Mouse (Mus musculus) neural tube, embryonic 15.5 days (tissue): Measurements from ENCODE around the gene Gcgr. TPM values are rescaled to one million over a fixed set of nuclear protein-coding genes. Genes with fewer than 3 reads are reported as not detected.

ENCODE experiments used
- ATAC-seq: fragments of 200-750 bp; cut with Nextera tagmentation; 2 replicates; pipeline ENCODE4 v1.8.0; 2017; ENCODE audit warnings: mild to moderate bottlenecking, moderate TSS enrichment, moderate library complexity; ENCODE audit not compliant: low FRiP score
- H3K27ac ChIP-seq: fragments of 300-500 bp; sonication (generic); replicated peaks from 2 replicates; pipeline ENCODE4 v1.5.1; 2015; ENCODE audit warnings: mild to moderate bottlenecking, inconsistent platforms
- H3K27me3 ChIP-seq: fragments of 300-500 bp; sonication (generic); replicated peaks from 2 replicates; pipeline ENCODE4 v1.6.1; 2015; ENCODE audit warnings: inconsistent platforms
- H3K36me3 ChIP-seq: fragments of 300-500 bp; sonication (generic); 2 replicates; pipeline ENCODE4 v1.6.1; 2015; ENCODE audit warnings: inconsistent platforms
- H3K4me1 ChIP-seq: fragments of 300-500 bp; sonication (generic); 2 replicates; pipeline ENCODE4 v1.6.1; 2015; ENCODE audit warnings: inconsistent platforms
- H3K4me2 ChIP-seq: fragments of 300-500 bp; sonication (generic); 2 replicates; pipeline ENCODE4 v1.6.1; 2015; ENCODE audit warnings: inconsistent platforms, mild to moderate bottlenecking, moderate library complexity
- H3K4me3 ChIP-seq: fragments of 300-500 bp; sonication (generic); replicated peaks from 2 replicates; pipeline ENCODE4 v1.5.1; 2015; ENCODE audit warnings: mild to moderate bottlenecking, inconsistent platforms
- H3K9ac ChIP-seq: fragments of 300-500 bp; sonication (generic); replicated peaks from 2 replicates; pipeline ENCODE4 v1.6.1; 2015; ENCODE audit warnings: mild to moderate bottlenecking, inconsistent platforms
- H3K9me3 ChIP-seq: fragments of 300-500 bp; sonication (generic); replicated peaks from 2 replicates; pipeline ENCODE4 v1.6.1; 2016; ENCODE audit warnings: inconsistent platforms
- WGBS: fragments of 180-500 bp; shearing (Covaris S2); methylation state at CpG from one replicate; pipeline ENCODE4 v1.1.7; 2015; ENCODE audit warnings: mixed read lengths; 5-methylcytosine and 5-hydroxymethylcytosine counted together
- polyA plus RNA-seq: library from polyadenylated mRNA; unstranded; fragments of >200 nt; fragmentation: Nextera tagmentation; extraction: Ambion mirVana; gene quantifications from 2 replicates; pipeline ENCODE4 v1.2.1, GENCODE M21; 2015

The Gcgr gene
- polyA plus RNA-seq, 1 experiment from 2014 or later = 0.41 TPM

DNA sequence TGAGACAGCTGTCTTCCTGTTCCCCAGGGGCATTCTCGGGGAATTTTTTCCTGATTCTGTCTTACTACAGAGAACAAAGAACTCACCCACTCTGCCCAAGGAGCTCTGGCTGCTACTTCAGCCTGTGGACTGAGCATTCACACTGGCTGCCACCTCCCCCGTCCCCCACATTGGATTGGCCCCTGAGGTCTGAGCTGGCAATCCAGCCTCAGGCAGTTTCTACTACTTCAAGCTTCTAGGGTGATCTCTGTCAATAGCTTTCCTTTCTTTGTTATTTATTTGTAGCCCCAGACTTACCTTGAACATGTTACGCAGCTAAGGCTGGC is 37.7 kb upstream of the Gcgr start:
- Histone ChIP-seq H3K27ac (peak overlapping the region; percentile 83), H3K36me3 (peaks cover 42% of the 10 kb centered on the region), H3K9me3 (no peaks in the 10 kb centered on the region)

DNA sequence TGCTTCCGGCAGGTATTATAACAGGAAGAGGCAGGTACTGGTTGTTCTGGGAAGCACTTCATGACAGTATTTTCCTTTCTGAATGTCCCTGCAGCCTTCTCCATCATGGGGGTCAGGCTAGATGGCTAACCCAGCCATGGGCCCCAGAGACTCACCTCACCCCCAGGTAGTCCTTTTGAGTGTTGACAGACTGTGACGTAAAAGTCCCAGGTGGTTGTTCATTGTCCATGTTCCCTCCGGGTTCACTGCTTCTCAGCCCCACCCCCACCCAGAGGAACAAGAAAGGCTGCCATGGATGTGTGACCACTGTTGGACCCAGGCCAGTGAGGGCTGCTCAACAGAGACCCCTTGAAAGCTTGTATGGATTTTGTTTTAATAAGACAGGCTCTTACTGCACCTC is 37.1 kb upstream of the Gcgr start:
- peaks cover 43% of the 10 kb centered on the region for H3K4me1 ChIP-seq
- H3K4me2 ChIP-seq = peak overlapping the region; percentile 99
- H3K9me3 ChIP-seq = no peaks in the 10 kb centered on the region
- H3K36me3 ChIP-seq = peaks cover 42% of the 10 kb centered on the region
- peak overlapping the region; percentile 83 for H3K27ac ChIP-seq
- no peaks in the 10 kb centered on the region for H3K27me3 ChIP-seq
- 46% methylated on average over 3 of the region's 3 CpGs for WGBS
- H3K4me3 ChIP-seq = peak overlapping the region; percentile 99
- no peak for ATAC-seq
- peak overlapping the region; percentile 82 for H3K9ac ChIP-seq

More for the DNA sequence above, 37.7 kb upstream of the Gcgr start:
- 26% methylated on average over 3 of the region's 3 CpGs for WGBS
- Histone ChIP-seq H3K4me3 (peak overlapping the region; percentile 99), H3K9ac (peak overlapping the region; percentile 82), H3K4me2 (peak overlapping the region; percentile 99), H3K27me3 (no peaks in the 10 kb centered on the region), H3K4me1 (peaks cover 43% of the 10 kb centered on the region)
- no peak for ATAC-seq

DNA sequence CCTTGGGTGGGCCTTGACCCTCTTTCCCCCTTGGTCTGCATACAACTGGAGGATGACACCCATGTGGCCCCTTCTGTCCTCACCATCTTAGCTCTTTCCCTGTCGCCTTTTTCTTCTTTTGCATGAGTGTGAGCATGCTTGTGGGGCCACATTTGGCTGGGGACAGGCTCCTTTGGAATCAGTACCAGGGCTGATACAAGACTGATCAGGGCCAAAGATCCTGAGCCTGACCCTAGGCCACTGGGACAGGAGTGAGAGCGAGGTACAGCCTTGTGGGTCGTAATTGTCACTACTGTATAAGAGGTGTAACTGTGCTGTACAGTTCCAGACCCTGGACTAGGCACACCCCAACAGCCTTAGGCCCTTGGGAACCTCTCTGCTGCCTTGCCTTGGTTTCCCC is 36.6 kb upstream of the Gcgr start:
- 0 out of 2 replicates have a peak overlapping the region, but pooled peaks have one; percentile 82 for H3K9ac ChIP-seq
- no peak for ATAC-seq
- peaks cover 43% of the 10 kb centered on the region for H3K4me1 ChIP-seq
- peaks cover 42% of the 10 kb centered on the region for H3K36me3 ChIP-seq
- WGBS = 86% methylated on average over 3 of the region's 3 CpGs
- H3K27me3 ChIP-seq = no peaks in the 10 kb centered on the region
- H3K27ac ChIP-seq = no peak overlapping the region
- peak overlapping the region; percentile 99; the same call in 1 of the 2 replicates for H3K4me2 ChIP-seq
- H3K4me3 ChIP-seq = peak overlapping the region; percentile 99; the same call in 1 of the 2 replicates
- H3K9me3 ChIP-seq = no peaks in the 10 kb centered on the region

DNA sequence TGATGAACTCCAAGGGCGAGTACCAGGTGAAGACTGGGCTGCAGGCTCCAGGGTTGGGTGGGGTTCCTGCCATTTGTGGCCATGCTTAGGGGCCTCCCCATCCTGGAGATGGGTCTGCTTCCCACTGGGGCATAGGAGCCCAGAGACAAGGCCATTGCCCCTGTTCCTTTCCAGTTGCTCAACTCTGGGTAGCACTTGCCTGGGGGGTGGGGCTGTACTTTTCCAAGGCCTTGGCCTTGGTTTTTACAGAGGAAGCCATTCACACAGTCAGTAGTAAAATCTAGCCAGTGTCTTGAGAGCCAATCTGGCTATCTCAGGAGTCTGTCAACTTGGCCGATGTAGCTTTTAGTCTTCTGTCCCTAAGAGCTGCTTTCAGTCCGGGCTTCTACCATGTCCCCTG is 33.1 kb upstream of the Gcgr start:
- H3K4me3 ChIP-seq = no peak overlapping the region
- H3K4me1 ChIP-seq = peaks cover 19% of the 10 kb centered on the region
- no peaks in the 10 kb centered on the region for H3K9me3 ChIP-seq
- H3K27me3 ChIP-seq = no peaks in the 10 kb centered on the region
- no peak overlapping the region for H3K9ac ChIP-seq
- ATAC-seq = no peak
- 90% methylated on average over 3 of the region's 3 CpGs for WGBS
- no peak overlapping the region for H3K4me2 ChIP-seq
- H3K27ac ChIP-seq = no peak overlapping the region
- H3K36me3 ChIP-seq = peaks cover 40% of the 10 kb centered on the region

DNA sequence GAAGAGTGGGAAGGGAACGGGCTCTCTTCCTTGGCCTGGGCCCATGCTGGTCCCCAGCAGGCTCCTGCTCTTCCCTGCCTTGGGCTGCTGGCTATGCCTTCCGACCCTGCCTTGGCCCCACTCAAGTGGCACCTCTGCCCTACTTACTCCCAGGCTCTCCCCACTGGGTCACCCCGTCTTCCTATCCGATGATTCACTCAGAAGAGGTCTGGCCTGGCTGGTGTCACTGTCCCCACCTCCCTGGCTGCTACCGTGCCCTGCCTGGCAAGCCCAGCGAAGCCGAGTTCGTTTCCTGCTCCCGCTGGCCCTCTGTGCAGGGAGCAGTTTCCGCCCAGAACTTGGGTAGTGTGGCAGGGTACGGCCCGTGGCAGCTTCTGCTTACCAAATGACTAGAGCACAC is 32.3 kb upstream of the Gcgr start:
- 95% methylated on average over 12 of the region's 12 CpGs for WGBS
- no peak overlapping the region for H3K4me2 ChIP-seq
- no peak overlapping the region for H3K9ac ChIP-seq
- ATAC-seq = no peak
- H3K27me3 ChIP-seq = no peaks in the 10 kb centered on the region
- peaks cover 11% of the 10 kb centered on the region for H3K4me1 ChIP-seq
- no peak overlapping the region for H3K4me3 ChIP-seq
- no peaks in the 10 kb centered on the region for H3K9me3 ChIP-seq
- H3K36me3 ChIP-seq = peaks cover 40% of the 10 kb centered on the region
- no peak overlapping the region for H3K27ac ChIP-seq

DNA sequence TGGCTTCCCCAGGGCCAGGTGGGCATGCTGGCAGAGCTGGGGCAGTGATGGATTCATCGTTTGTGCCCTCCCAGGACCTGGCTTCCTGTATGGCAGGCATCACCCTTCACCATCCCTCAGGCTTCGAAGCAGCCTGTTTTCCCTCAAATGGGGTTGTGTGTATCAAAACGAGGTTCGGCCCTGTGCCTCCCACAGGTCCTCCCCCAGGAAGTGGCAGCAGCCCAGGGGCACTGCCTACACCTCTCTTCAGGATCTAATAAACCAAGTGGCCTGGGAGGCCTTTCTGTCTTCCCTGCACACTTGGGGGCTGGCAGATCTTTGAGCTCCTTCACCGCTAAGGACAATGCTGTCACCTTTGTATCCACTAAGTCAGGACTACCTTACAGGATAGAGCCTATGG is 31.6 kb upstream of the Gcgr start:
- H3K9ac ChIP-seq = no peak overlapping the region
- H3K4me1 ChIP-seq = peaks cover 5% of the 10 kb centered on the region
- H3K4me2 ChIP-seq = no peak overlapping the region
- H3K4me3 ChIP-seq = no peak overlapping the region
- H3K27ac ChIP-seq = no peak overlapping the region
- no peaks in the 10 kb centered on the region for H3K9me3 ChIP-seq
- H3K27me3 ChIP-seq = no peaks in the 10 kb centered on the region
- peaks cover 40% of the 10 kb centered on the region for H3K36me3 ChIP-seq
- 96% methylated on average over 5 of the region's 5 CpGs for WGBS
- ATAC-seq = no peak

DNA sequence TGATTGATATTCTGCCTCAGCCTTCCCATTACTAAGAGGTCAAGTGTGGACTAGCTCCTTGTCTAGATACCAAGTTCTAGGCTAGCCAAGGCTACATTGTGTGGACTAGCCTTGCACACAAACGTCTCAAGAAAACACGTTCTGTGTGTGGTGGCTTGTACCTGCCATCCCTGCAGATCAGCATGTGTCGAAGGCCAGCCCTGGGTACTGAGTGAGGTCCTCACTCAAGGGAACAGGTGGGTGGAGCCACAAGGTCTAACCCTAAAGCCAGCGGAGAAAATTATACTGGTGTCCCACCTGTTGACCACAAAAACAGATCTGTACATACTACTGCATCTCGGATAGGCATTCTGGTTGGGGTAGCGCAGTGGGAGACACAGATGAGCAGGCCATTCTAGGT is 30.6 kb upstream of the Gcgr start:
- Histone ChIP-seq H3K9me3 (no peaks in the 10 kb centered on the region), H3K36me3 (peaks cover 34% of the 10 kb centered on the region), H3K27ac (no peak overlapping the region), H3K9ac (no peak overlapping the region), H3K27me3 (no peaks in the 10 kb centered on the region), H3K4me2 (no peak overlapping the region), H3K4me1 (no peaks in the 10 kb centered on the region), H3K4me3 (no peak overlapping the region)
- 85% methylated on average over 6 of the region's 6 CpGs for WGBS
- ATAC-seq = no peak

DNA sequence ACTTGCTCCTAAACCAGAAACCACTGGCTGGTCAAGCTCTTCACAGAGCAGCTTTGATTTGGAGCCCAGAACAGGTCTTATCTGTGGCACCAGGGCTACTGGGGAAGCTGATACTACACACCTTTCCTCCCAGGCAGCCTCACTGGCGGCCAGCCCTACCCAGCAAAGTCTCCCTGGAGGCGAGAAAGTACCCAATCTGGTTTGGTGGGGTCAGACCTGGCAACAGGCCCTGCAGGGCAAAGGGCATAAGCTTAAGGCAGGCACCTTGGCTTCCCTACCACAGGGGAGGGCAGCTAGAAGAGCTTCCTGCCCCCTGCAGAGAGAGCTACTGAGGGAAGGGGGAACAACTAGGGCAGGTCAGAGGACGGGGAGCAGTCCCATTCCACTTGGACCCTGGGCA is 30.1 kb upstream of the Gcgr start:
- Histone ChIP-seq H3K4me3 (no peak overlapping the region), H3K9me3 (no peaks in the 10 kb centered on the region), H3K27ac (no peak overlapping the region), H3K4me2 (no peak overlapping the region), H3K27me3 (no peaks in the 10 kb centered on the region), H3K4me1 (no peaks in the 10 kb centered on the region), H3K36me3 (peaks cover 29% of the 10 kb centered on the region), H3K9ac (no peak overlapping the region)
- ATAC-seq = no peak
- WGBS = 27% methylated on average over 3 of the region's 3 CpGs

DNA sequence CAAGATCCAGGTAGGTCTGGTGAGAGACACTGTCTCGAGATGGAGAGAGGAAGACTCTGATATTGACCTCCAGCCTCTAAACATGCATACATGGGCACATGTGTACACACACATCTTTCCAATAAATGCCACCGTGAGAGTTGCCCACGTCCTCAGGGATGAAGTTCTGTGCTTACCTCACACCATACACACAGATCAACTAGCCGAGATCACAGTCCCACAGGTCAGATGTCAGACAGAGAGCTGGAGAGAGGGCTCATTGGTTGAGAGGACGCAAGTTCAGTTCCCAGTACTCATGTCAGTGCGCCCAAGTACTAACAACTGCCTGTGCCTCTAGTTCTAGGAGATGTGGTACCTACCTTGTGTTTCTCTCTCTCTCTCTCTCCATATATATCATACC is 29.5 kb upstream of the Gcgr start:
- H3K4me1 ChIP-seq = no peaks in the 10 kb centered on the region
- 66% methylated on average over 6 of the region's 6 CpGs for WGBS
- no peak overlapping the region for H3K27ac ChIP-seq
- peaks cover 25% of the 10 kb centered on the region for H3K36me3 ChIP-seq
- H3K27me3 ChIP-seq = no peaks in the 10 kb centered on the region
- H3K4me3 ChIP-seq = no peak overlapping the region
- H3K9me3 ChIP-seq = no peaks in the 10 kb centered on the region
- H3K9ac ChIP-seq = no peak overlapping the region
- H3K4me2 ChIP-seq = no peak overlapping the region
- ATAC-seq = no peak

DNA sequence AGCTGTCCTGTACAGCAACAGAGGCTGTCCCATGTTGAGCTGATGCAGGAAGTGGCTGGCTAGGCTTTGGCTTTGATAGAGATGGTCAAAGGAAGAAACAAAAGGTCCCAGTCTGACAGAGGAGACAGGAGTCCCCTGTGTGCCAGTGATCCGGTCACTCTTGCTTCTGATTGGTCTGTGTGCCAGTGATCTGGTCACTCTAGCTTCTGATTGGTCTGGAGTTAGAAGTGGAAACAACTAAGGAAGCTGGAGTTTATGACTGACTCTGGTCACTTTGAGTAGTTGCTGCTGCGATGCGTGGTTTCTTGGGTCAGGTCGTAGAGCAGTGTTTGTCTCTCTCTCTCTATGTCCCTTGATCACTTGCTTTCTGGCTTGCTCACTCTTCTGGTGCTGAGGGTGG is 28.8 kb upstream of the Gcgr start:
- no peak for ATAC-seq
- Histone ChIP-seq H3K4me3 (no peak overlapping the region), H3K9ac (no peak overlapping the region), H3K36me3 (peaks cover 23% of the 10 kb centered on the region), H3K27ac (no peak overlapping the region), H3K4me2 (no peak overlapping the region), H3K9me3 (no peaks in the 10 kb centered on the region), H3K4me1 (no peaks in the 10 kb centered on the region), H3K27me3 (no peaks in the 10 kb centered on the region)
- 83% methylated on average over 4 of the region's 4 CpGs for WGBS

DNA sequence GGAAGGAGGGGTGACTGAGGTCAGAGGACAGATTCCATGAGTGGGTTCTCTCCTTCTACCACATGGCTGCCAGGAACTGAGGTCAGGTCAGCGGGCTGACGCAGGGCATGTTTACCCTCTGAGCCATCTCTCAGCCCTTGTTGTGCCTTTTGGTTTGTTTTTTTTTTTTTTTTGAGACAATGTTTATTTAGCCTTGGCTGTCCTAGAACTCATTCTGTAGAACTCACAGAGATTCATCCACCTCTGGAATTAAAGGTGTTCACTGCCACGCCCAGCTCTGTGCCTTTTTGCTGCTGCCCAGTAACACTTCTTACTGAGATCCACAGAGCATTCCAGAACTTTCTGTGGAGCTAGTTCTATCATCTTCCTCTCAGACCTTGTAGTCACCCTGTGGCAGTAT is 24.8 kb upstream of the Gcgr start:
- ATAC-seq = no peak
- Histone ChIP-seq H3K9me3 (no peaks in the 10 kb centered on the region), H3K36me3 (no peaks in the 10 kb centered on the region), H3K9ac (no peak overlapping the region), H3K27me3 (no peaks in the 10 kb centered on the region), H3K4me2 (no peak overlapping the region), H3K27ac (no peak overlapping the region), H3K4me3 (no peak overlapping the region), H3K4me1 (0 out of 2 replicates have a peak, but pooled peaks cover 2% of the 10 kb centered on the region)
- WGBS = 92% methylated on average over 3 of the region's 3 CpGs

DNA sequence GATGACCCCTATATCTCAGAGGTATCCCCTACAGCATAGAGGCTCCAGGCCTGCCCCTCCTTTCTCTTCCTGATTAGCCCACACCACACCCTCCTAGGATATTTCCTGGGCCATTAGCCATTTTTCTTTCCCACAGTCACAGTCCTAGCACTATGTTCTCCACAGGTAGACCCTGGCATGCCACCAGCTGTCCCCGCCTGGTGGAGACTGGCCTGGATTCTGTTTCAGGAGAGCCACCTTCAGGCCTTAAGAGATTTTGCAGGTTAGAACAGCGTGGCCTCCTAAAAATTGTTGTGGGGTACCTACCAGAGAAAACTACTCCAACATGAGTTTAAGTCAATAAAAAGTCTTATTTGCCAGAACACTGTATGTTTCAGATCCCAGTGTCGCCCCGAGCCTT is 23.6 kb upstream of the Gcgr start:
- ATAC-seq = no peak
- 50% methylated on average over 4 of the region's 4 CpGs for WGBS
- H3K27ac ChIP-seq = no peak overlapping the region

More for the DNA sequence above, 23.6 kb upstream of the Gcgr start:
- Histone ChIP-seq H3K4me1 (0 out of 2 replicates have a peak, but pooled peaks cover 4% of the 10 kb centered on the region), H3K9ac (no peak overlapping the region), H3K4me3 (no peak overlapping the region), H3K27me3 (no peaks in the 10 kb centered on the region), H3K9me3 (no peaks in the 10 kb centered on the region), H3K36me3 (no peaks in the 10 kb centered on the region), H3K4me2 (no peak overlapping the region)
